Mouse (Mus musculus) neural tube, embryonic 12.5 days (tissue): ENCODE results near the gene Phgr1. TPM values are rescaled to one million over a fixed set of nuclear protein-coding genes. Genes with fewer than 3 reads are reported as not detected.
A peak's percentile ranks its signal among the peaks of the same experiment; 100 is the strongest.

Source experiments
- ATAC-seq: fragments of 200-750 bp; cut with Nextera tagmentation; 2 replicates; pipeline ENCODE4 v1.8.0; 2017; ENCODE audit warnings: low read depth, mild to moderate bottlenecking, moderate TSS enrichment, moderate library complexity; ENCODE audit not compliant: low FRiP score
- H3K27ac ChIP-seq: fragments of 300-500 bp; sonication (generic); 2 replicates; pipeline ENCODE4 v1.5.1; 2016
- H3K27me3 ChIP-seq: fragments of 300-500 bp; sonication (generic); replicated peaks from 2 replicates; pipeline ENCODE4 v1.6.1; 2016; ENCODE audit warnings: mild to moderate bottlenecking
- H3K36me3 ChIP-seq: fragments of 300-500 bp; sonication (generic); 2 replicates; pipeline ENCODE4 v1.6.1; 2016; ENCODE audit warnings: mild to moderate bottlenecking
- H3K4me1 ChIP-seq: fragments of 300-500 bp; sonication (generic); 2 replicates; pipeline ENCODE4 v1.6.1; 2016
- H3K4me2 ChIP-seq: fragments of 300-500 bp; sonication (generic); replicated peaks from 2 replicates; pipeline ENCODE4 v1.6.1; 2016; ENCODE audit warnings: mild to moderate bottlenecking
- H3K4me3 ChIP-seq: fragments of 300-500 bp; sonication (generic); 2 replicates; pipeline ENCODE4 v1.5.1; 2016
- H3K9ac ChIP-seq: fragments of 300-500 bp; sonication (generic); 2 replicates; pipeline ENCODE4 v1.6.1; 2016; ENCODE audit warnings: mild to moderate bottlenecking
- H3K9me3 ChIP-seq: fragments of 300-500 bp; sonication (generic); 2 replicates; pipeline ENCODE4 v1.6.1; 2016; ENCODE audit warnings: mild to moderate bottlenecking
- WGBS: fragments of 180-500 bp; shearing (Covaris S2); methylation state at CpG from one replicate; pipeline ENCODE4 v1.1.7; 2016; 5-methylcytosine and 5-hydroxymethylcytosine counted together
- polyA plus RNA-seq: library from polyadenylated mRNA; unstranded; fragments of >200 nt; fragmentation: Nextera tagmentation; extraction: Ambion mirVana; gene quantifications from 2 replicates; pipeline ENCODE4 v1.2.1, GENCODE M21; 2016

Gene Phgr1
- not detected in 2 replicates for polyA plus RNA-seq

DNA sequence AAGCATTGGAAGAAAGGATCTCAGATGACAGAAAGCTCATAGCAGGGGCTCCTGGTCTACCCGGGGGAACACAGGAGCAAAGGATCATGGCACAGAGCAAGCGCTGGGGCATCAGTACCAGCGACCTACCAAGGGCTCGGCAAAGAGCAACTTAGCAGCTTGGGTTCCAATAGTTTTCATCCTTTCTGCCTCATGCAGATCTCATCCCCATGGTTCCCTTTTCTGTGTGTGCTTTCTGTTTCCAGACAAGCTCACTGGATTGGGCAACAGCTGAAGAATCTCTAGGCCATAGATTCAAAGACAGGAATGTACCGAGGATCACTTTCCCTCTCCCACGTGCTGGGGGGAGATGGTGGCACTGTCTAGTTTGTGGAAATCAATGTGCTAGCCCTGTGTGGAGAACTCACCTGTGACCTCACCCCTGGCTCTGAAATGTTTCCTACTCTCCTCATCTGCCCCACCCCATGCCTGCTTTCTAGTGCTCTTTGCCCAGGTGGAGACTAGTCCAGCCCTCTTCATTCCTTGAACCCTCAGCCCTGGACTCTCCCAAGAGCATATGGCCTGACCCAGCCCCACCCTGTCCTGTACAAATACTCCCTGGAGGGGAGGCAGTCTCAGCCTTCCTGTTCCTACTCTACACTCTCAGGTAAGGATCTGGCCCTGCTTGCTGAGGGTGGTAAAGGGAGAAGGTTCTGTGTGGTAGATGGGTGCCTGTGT, at the start of gene Phgr1:
Gene Phgr1 (plus strand): TSS at position 612 of the 717 bp plus-strand sequence.
- Histone ChIP-seq H3K4me3 (no peak within 1 kb of the TSS), H3K9me3 (no peaks in the 10 kb centered on the region), H3K4me2 (no peak within 1 kb of the TSS), H3K9ac (no peak within 1 kb of the TSS), H3K36me3 (no peaks in the 10 kb centered on the region), H3K27me3 (0 out of 2 replicates have a peak, but pooled peaks cover 2% of the 10 kb centered on the region), H3K4me1 (no peaks in the 10 kb centered on the region), H3K27ac (no peak within 1 kb of the TSS)
- ATAC-seq: no peak
- WGBS: 84% methylated on average over 6 of the region's 6 CpGs

DNA sequence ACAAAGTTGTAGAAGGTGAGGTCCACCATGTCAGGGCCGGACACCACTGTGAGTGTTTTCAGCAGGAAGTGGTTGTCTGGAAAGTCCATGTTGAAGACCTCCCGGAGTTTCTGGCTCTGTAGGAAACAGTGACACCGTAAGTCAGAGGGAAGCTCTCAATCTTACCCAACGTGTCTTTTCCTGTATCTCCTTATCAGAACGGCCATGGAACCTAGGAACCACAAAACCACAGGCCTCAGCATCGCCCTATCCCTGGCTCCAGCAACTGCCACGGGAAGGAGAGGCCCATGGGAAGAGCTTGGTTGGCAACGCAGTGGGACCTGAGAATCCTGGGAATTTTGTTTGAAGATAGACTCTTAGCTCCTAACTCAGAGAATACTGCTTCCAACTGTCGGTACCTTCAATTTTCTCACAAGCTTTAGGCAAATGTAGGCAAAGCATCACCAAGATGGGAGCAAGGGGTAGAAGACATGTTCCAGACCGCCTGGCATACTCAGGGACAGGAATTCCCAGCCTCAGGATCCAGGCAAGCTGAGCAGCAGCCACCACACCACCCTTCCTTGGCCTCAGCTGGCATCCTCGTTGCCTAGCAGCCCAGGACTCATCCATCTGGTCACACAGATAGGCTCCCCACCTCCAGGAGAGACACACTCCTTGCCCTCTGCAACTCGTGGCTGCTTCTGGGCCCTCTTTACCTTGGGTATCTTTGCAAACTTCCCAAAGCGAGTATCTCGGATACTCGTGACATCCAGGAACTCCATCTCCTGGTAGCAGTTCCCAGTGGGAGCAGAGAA, 48.7 kb upstream of the Phgr1 start:
- Histone ChIP-seq H3K4me2 (no peak overlapping the region), H3K27me3 (peaks cover 13% of the 10 kb centered on the region), H3K4me3 (no peak overlapping the region), H3K9ac (no peak overlapping the region), H3K27ac (no peak overlapping the region), H3K9me3 (no peaks in the 10 kb centered on the region), H3K4me1 (peaks cover 10% of the 10 kb centered on the region), H3K36me3 (no peaks in the 10 kb centered on the region)
- WGBS: 83% methylated on average over 15 of the region's 15 CpGs
- ATAC-seq: no peak

DNA sequence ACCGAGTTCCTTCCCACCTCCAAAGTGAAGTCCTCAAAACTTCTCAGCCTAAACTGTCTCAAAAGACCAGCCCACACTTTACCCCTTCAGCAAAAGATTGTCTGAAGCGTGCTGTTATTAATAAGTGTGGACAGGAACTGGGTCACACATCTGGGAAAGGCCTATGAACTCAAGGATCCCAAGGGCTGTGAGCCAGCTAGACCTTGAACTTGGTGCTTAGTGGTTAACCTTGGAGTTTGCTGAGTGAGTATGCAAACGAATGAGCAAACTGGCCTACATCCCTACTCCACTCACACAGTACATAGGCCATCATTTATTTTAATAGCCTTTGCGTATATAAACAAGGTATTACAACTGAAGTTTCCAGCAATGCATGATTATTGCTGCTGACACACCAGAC, 47.1 kb upstream of the Phgr1 start:
- no peak for ATAC-seq

DNA sequence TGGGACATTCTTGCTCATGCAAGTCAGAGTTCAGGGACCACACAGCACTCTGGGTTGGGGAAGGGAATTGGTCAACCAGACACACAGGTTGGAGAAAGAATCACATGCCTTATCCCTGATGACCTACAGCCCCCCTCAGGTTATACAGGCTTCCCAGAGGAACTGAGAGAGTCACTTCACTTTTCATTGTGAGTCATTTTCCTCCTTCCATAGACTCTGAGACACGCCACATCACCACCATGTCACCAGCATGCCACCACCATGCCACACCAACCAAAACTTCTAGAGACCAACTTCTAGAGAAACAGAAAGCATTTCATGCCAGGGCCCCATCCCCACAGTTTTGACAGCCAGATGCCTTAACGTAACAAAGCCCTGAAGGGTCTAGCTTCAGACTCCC, 45.7 kb upstream of the Phgr1 start:
- Histone ChIP-seq H3K9ac (no peak overlapping the region), H3K4me3 (no peak overlapping the region), H3K9me3 (no peaks in the 10 kb centered on the region), H3K4me1 (peaks cover 10% of the 10 kb centered on the region), H3K27me3 (peaks cover 25% of the 10 kb centered on the region), H3K4me2 (no peak overlapping the region), H3K36me3 (no peaks in the 10 kb centered on the region), H3K27ac (no peak overlapping the region)
- ATAC-seq: no peak
- WGBS: 77% methylated on average over 2 of the region's 2 CpGs

More for the DNA sequence above, 47.1 kb upstream of the Phgr1 start:
- Histone ChIP-seq H3K4me3 (no peak overlapping the region), H3K36me3 (no peaks in the 10 kb centered on the region), H3K27me3 (peaks cover 21% of the 10 kb centered on the region), H3K27ac (no peak overlapping the region), H3K9me3 (no peaks in the 10 kb centered on the region), H3K4me1 (peaks cover 10% of the 10 kb centered on the region), H3K4me2 (no peak overlapping the region), H3K9ac (no peak overlapping the region)
- 87% methylated on average over 4 of the region's 4 CpGs for WGBS

DNA sequence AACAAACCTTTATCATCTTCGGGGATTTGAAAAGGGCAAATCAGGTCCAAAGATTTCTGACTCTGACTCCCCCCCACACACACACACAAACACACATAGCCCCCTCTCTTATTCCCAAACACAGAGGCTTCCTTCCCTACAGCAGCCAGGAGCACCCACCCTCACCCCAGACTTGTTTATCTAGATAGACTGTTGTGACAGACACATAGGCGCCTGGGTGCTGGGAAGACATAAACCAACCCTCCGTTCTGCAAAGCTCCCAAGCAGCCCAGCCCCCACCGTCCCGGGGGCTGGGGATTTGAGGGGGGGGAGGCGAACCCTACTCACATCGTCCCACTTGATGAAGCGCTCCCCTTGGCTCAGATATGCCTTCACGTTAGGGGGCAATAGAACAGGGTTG, 44.7 kb upstream of the Phgr1 start:
- no peaks in the 10 kb centered on the region for H3K9me3 ChIP-seq
- no peak overlapping the region for H3K9ac ChIP-seq
- H3K27me3 ChIP-seq: peaks cover 27% of the 10 kb centered on the region
- peaks cover 10% of the 10 kb centered on the region for H3K4me1 ChIP-seq
- no peaks in the 10 kb centered on the region for H3K36me3 ChIP-seq
- no peak for ATAC-seq
- H3K4me2 ChIP-seq: 0 out of 2 replicates have a peak overlapping the region, but pooled peaks have one; percentile 21
- WGBS: 29% methylated on average over 9 of the region's 9 CpGs
- no peak overlapping the region for H3K4me3 ChIP-seq
- H3K27ac ChIP-seq: no peak overlapping the region

DNA sequence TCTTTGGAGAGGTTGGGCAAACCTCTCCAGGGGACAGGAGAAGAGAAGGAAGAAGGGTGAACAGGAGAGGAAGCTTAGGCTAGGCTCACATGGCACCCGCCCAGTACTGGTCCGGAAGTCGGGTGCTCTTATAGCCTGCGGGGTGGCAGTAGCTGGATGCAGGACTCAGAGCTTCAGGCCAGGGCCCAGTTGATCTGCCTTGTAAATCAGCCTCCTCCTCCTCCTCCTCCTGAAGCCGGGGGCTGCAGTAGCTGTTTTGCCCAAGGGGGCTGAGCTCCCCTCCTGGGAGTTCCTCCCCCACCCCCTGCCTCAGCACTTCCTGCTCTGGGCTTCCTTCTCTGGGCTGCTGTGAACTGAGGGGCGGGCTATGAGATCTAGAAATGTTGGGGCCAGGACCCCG, 44.2 kb upstream of the Phgr1 start, which contains the start of gene Plcb2:
Gene Plcb2 (minus strand): TSS at position 102 of the 400 bp plus-strand sequence.
- H3K36me3 ChIP-seq: no peaks in the 10 kb centered on the region
- H3K4me3 ChIP-seq: no peak within 1 kb of the TSS
- H3K9ac ChIP-seq: no peak within 1 kb of the TSS
- H3K4me1 ChIP-seq: peaks cover 10% of the 10 kb centered on the region
- H3K27ac ChIP-seq: no peak within 1 kb of the TSS
- H3K9me3 ChIP-seq: no peaks in the 10 kb centered on the region
- peaks cover 30% of the 10 kb centered on the region for H3K27me3 ChIP-seq
- H3K4me2 ChIP-seq: 0 out of 2 replicates have a peak within 1 kb of the TSS, but pooled peaks have one; percentile 21
- ATAC-seq: peak; percentile 21; the same call in 1 of the 2 replicates
- WGBS: 12% methylated on average over 7 of the region's 7 CpGs

DNA sequence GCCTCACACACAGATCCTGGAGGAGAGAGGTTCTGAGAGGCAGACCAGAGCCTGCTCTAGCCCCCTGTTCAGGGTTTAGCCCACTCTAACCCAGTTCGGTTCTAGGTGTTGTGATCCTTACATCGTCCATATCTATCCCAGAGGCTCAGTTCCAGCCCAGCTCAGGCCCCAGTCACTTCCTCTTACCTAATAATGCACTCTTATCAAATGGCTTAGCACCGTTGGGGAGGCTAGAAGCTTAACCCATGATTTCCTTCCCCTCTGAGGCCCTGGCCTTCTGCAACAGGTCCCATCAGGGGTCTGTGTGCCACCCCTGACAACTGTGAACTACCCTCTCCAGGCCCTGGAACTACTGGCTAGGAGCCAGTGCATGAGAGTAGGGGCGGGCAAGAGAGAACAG, 43.4 kb upstream of the Phgr1 start:
- WGBS: 48% methylated on average over 4 of the region's 4 CpGs
- H3K9me3 ChIP-seq: no peaks in the 10 kb centered on the region
- H3K27me3 ChIP-seq: peaks cover 32% of the 10 kb centered on the region
- no peak overlapping the region for H3K9ac ChIP-seq
- no peaks in the 10 kb centered on the region for H3K36me3 ChIP-seq
- no peak overlapping the region for H3K27ac ChIP-seq
- no peak overlapping the region for H3K4me3 ChIP-seq
- peaks cover 10% of the 10 kb centered on the region for H3K4me1 ChIP-seq
- ATAC-seq: no peak
- no peak overlapping the region for H3K4me2 ChIP-seq

DNA sequence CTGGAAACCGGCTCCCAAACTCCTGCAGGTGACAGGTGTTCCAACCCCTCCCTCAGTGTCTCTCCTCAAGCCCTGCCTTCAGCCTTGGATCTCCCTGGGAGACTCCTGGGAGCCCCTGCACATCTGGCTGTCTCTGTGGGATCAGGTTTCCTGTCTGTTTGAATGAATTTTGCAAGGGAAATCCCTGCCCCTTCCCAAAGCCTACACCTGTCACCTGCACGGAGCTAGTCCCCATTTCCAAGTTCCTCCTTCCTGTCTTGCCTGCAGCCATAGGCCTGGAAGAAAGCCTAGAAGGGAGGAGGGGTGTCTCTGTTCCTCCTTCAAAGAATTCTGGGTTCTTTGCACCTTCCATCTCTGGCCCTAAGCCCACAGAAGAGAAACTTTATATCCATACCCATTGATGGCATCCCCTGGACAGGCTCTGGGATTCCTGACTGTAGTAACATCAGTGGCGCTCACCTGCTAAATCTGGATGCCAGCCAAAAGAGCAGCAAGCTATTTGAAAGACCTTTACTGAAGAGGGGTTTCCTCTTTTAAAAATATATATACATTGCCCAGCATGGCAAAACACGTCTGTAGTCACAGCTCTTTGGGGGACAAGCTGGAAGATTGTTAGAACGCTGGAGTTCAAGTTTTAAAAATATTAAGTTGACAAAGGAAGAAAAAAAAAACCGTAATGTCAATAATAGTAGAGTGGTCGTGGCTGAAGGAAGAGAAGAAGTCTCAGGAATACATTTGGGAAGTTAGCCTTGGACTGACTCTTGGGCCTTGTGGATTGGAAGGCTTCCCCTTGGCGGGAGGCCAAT, 42.5 kb upstream of the Phgr1 start:
- 30% methylated on average over 8 of the region's 8 CpGs for WGBS
- peaks cover 32% of the 10 kb centered on the region for H3K27me3 ChIP-seq
- ATAC-seq: no peak
- no peak overlapping the region for H3K9ac ChIP-seq
- peaks cover 10% of the 10 kb centered on the region for H3K4me1 ChIP-seq
- no peak overlapping the region for H3K4me2 ChIP-seq
- no peaks in the 10 kb centered on the region for H3K9me3 ChIP-seq
- H3K36me3 ChIP-seq: no peaks in the 10 kb centered on the region
- H3K4me3 ChIP-seq: no peak overlapping the region
- no peak overlapping the region for H3K27ac ChIP-seq

DNA sequence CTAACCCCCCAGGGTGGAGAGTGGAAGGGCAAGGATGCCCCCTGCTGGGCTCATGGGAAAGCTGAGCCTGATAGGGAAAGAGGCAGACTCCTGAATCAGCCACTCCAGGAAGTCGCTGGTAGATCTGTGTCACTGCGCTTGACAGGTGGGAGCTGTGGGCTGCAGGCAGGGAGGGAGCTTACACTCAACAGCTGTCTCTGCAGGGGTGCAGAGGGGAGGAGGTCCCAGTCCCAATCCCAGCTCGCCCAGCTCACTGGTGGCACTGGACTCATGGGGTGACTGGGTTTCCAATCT, 42.0 kb upstream of the Phgr1 start:
- Histone ChIP-seq H3K4me3 (no peak overlapping the region), H3K9me3 (no peaks in the 10 kb centered on the region), H3K36me3 (no peaks in the 10 kb centered on the region), H3K27ac (no peak overlapping the region), H3K4me2 (no peak overlapping the region), H3K9ac (no peak overlapping the region), H3K4me1 (peaks cover 10% of the 10 kb centered on the region), H3K27me3 (peaks cover 32% of the 10 kb centered on the region)
- no peak for ATAC-seq
- 13% methylated on average over 3 of the region's 3 CpGs for WGBS

DNA sequence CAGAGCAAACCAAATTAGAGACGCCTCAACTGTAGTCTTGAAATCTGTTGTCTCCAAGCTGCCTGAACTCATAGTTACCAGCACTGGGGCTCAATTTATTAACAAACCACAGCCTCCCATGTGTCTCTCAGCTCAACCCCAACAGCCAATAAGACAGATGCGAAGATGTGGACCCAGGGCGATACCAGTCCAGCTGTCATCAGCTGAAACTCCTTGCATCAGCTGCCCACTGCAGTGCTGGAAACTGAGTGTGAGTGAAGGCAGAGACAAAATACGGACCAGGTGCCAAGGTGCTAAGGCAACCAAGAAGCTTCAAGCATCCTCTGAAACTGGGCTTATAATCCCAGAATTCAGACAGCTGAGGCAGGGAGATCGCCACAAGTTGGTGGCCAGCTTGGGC, 40.6 kb upstream of the Phgr1 start:
- Histone ChIP-seq H3K4me1 (peaks cover 10% of the 10 kb centered on the region), H3K27me3 (peaks cover 29% of the 10 kb centered on the region), H3K27ac (no peak overlapping the region), H3K9ac (no peak overlapping the region), H3K4me3 (no peak overlapping the region), H3K4me2 (no peak overlapping the region), H3K36me3 (no peaks in the 10 kb centered on the region), H3K9me3 (no peaks in the 10 kb centered on the region)
- WGBS: 86% methylated on average over 5 of the region's 5 CpGs
- no peak for ATAC-seq

DNA sequence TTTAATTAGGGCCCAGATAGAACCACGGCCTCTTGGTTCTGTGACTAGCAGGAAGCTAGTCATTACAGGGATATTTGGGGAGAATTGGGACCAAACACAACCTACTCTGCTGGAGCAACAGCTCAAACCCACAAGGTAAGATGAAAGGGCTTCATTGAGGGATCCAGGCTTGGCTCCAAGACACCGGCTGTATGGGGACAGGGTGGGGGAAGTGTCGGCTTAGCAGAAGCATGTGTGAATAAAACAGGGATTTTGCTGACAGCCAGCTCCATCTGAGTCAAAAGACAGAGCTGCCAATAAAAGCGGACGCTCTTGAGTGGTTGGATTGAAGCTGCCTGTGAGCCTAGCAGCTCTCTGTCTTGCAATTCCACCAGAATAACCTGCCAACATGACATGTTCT, 39.2 kb upstream of the Phgr1 start:
- no peak overlapping the region for H3K9ac ChIP-seq
- no peaks in the 10 kb centered on the region for H3K36me3 ChIP-seq
- no peak for ATAC-seq
- peaks cover 23% of the 10 kb centered on the region for H3K27me3 ChIP-seq
- WGBS: 68% methylated on average over 5 of the region's 5 CpGs
- H3K4me3 ChIP-seq: no peak overlapping the region
- no peak overlapping the region for H3K4me2 ChIP-seq
- H3K9me3 ChIP-seq: no peaks in the 10 kb centered on the region
- no peak overlapping the region for H3K27ac ChIP-seq
- peaks cover 4% of the 10 kb centered on the region for H3K4me1 ChIP-seq

DNA sequence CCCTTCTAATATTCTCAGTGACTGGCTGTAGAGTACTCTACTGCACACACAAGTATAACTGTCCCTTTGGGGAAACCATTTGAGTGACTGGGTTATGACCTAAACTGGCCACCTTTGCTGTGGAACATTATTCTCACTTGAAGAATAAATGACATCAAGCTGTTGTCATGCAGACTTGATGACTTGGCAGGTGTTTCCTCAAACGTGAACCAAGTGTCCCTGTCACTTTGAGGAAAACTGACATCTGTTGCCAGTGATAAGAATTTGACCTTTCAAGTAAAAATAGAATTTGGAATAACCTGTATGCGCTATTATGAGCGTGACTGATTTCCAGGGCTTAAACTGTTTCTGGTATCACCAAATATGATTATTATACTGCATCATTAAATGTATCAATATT, 32.2 kb upstream of the Phgr1 start:
- Histone ChIP-seq H3K4me2 (no peak overlapping the region), H3K9me3 (no peaks in the 10 kb centered on the region), H3K36me3 (no peaks in the 10 kb centered on the region), H3K4me1 (peaks cover 6% of the 10 kb centered on the region; the same call in 1 of the 2 replicates), H3K4me3 (no peak overlapping the region), H3K27me3 (peaks cover 22% of the 10 kb centered on the region), H3K27ac (no peak overlapping the region), H3K9ac (no peak overlapping the region)
- no peak for ATAC-seq
- WGBS: 75% methylated on average over 3 of the region's 3 CpGs
